Mouse (Mus musculus) C2C12 (cell line): ENCODE data around the gene Ubxn7.

Source experiments
- CEBPB ChIP-seq: IDR thresholded peaks from one replicate; pipeline ENCODE4 v1.6.1; 2011; ENCODE audit warnings: low read depth, mild to moderate bottlenecking, control low read depth, moderate library complexity
- CTCF ChIP-seq: IDR thresholded peaks from one replicate; pipeline ENCODE4 v1.5.1; 2011; ENCODE audit not compliant: control insufficient read depth, insufficient read depth, insufficient read length
- FOSL1 ChIP-seq: IDR thresholded peaks from one replicate; pipeline ENCODE4 v1.8.0; 2011; ENCODE audit warnings: mild to moderate bottlenecking, low read length; ENCODE audit not compliant: poor library complexity, insufficient read depth, severe bottlenecking
- USF1 ChIP-seq: IDR thresholded peaks from one replicate; pipeline ENCODE4 v1.6.1; 2011; ENCODE audit warnings: low read depth, mild to moderate bottlenecking, control low read depth, moderate library complexity

- no peak for TF ChIP-seq CTCF
- TF ChIP-seq FOSL1: no peak
- no peak for TF ChIP-seq CEBPB
- no peak for TF ChIP-seq USF1
These were observed 66.1 kb downstream of the Ubxn7 start for GRCm38 (mm10) chr16:32398206-32398605.
